Comparison of ENCODE assay signal across 28 mouse cellular contexts in the genomic region with DNA sequence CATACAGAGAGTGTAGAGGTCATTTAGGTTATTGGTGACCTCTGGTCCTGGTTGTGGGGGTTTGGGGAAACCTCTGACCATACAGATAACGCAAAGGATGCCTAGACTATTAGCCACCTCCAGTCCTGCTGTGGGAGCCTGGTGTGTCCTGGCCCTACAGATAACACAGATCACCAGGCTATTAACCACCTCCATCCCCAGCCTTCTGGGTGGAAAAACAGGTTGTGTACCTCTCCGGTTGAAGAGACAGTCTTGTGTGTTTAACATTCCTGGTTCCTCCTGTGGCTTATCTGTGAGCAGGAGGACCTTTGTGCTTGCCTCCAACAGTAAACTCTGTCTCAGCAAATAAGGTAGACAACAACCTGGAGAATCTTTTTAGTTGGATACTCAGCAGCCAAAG. TPM values are rescaled to one million over a fixed set of nuclear protein-coding genes. Genes with fewer than 3 reads are reported as not detected.
DNase-seq lines count a peak whose midpoint lies in the region; ATAC-seq and TF ChIP-seq lines count a peak whose summit lies in the region.
"Had no signal": no experiment of that assay in that cellular context is flagged by ENCODE, and none has a peak within 500 bp of the region (broad histone marks: within the 10 kb centered on the region; RNA-seq: fewer than 3 reads in every experiment).

No protein-coding gene starts in this region.

- H3K9ac ChIP-seq in liver, embryonic 11.5 days (ENCODE audit: low read depth, low read length): peak overlapping the region; percentile 3; the same call in 1 of the 2 replicates
- no peak overlapping the region for H3K9ac ChIP-seq in liver, embryonic 16.5 days (ENCODE audit: low read depth, low read length)
- H3K9ac ChIP-seq in forebrain, embryonic 16.5 days (replicated peaks; ENCODE audit: low read depth, low read length): no peak overlapping the region
- H3K9ac ChIP-seq: embryonic facial prominence, embryonic 12.5 days; forebrain, embryonic 15.5 days; hindbrain, embryonic 14.5 days; limb, embryonic 13.5 days; midbrain, embryonic 15.5 days; neural tube, embryonic 15.5 days; stomach, embryonic 15.5 days had no signal

- H3K27ac ChIP-seq in liver, embryonic 11.5 days (ENCODE audit: low read depth, low read length): peak overlapping the region; percentile 81
- peak overlapping the region; percentile 61; the same call in 1 of the 2 replicates for H3K27ac ChIP-seq in liver, embryonic 16.5 days (ENCODE audit: low read length)
- no peak overlapping the region for H3K27ac ChIP-seq in forebrain, embryonic 16.5 days (ENCODE audit: low read length)
- no peak overlapping the region for H3K27ac ChIP-seq in hindbrain, embryonic 10.5 days
- H3K27ac ChIP-seq: embryonic facial prominence, embryonic 12.5 days; forebrain, embryonic 15.5 days; hindbrain, embryonic 14.5 days; kidney, postnatal 0 days; limb, embryonic 13.5 days; midbrain, embryonic 10.5 days; midbrain, embryonic 15.5 days; neural tube, embryonic 15.5 days; stomach, embryonic 15.5 days had no signal

- H3K4me3 ChIP-seq in G1E (ENCODE audit: low read depth, low read length): peak overlapping the region; percentile 50; the same call in 1 of the 2 replicates
- no peak overlapping the region for H3K4me3 ChIP-seq in liver, embryonic 11.5 days (ENCODE audit: low read depth, low read length)
- no peak overlapping the region for H3K4me3 ChIP-seq in liver, embryonic 16.5 days (ENCODE audit: low read depth, low read length)
- H3K4me3 ChIP-seq in forebrain, embryonic 16.5 days (replicated peaks; ENCODE audit: low read length): no peak overlapping the region
- no peak overlapping the region for H3K4me3 ChIP-seq in hindbrain, embryonic 10.5 days
- H3K4me3 ChIP-seq: embryonic facial prominence, embryonic 12.5 days; forebrain, embryonic 15.5 days; gastrocnemius, adult 2 months; limb, embryonic 13.5 days; midbrain, embryonic 10.5 days; midbrain, embryonic 15.5 days; neural tube, embryonic 15.5 days; stomach, embryonic 15.5 days had no signal

- 21% methylated on average over 2 of the region's 2 CpGs for WGBS in liver, embryonic 11.5 days
- WGBS in liver, embryonic 16.5 days (ENCODE audit: insufficient replicate concordance): 15% methylated on average over 2 of the region's 2 CpGs
- WGBS in forebrain, embryonic 16.5 days: 96% methylated on average over 2 of the region's 2 CpGs
- 78% methylated on average over 2 of the region's 2 CpGs for WGBS in hindbrain, embryonic 10.5 days

- no peaks in the 10 kb centered on the region for H3K27me3 ChIP-seq in G1E (ENCODE audit: insufficient read depth, low read length)
- no peaks in the 10 kb centered on the region for H3K27me3 ChIP-seq in liver, embryonic 11.5 days (replicated peaks; ENCODE audit: control insufficient read depth, insufficient read depth, low read length)
- no peaks in the 10 kb centered on the region for H3K27me3 ChIP-seq in liver, embryonic 16.5 days (ENCODE audit: control insufficient read depth, insufficient read depth, low read depth, low read length)
- H3K27me3 ChIP-seq in forebrain, embryonic 16.5 days (replicated peaks; ENCODE audit: control insufficient read depth, insufficient read depth, low read length): no peaks in the 10 kb centered on the region
- H3K27me3 ChIP-seq in hindbrain, embryonic 10.5 days (ENCODE audit: insufficient read depth, poor library complexity, severe bottlenecking): no peaks in the 10 kb centered on the region
- H3K27me3 ChIP-seq: embryonic facial prominence, embryonic 12.5 days; forebrain, embryonic 15.5 days; limb, embryonic 13.5 days; midbrain, embryonic 15.5 days; neural tube, embryonic 15.5 days; stomach, embryonic 15.5 days had no signal

- no peaks in the 10 kb centered on the region for H3K36me3 ChIP-seq in G1E (replicated peaks)
- no peaks in the 10 kb centered on the region for H3K36me3 ChIP-seq in liver, embryonic 11.5 days (ENCODE audit: control insufficient read depth, insufficient read depth, low read length)
- H3K36me3 ChIP-seq in liver, embryonic 16.5 days (ENCODE audit: control insufficient read depth, insufficient read depth): no peaks in the 10 kb centered on the region
- no peaks in the 10 kb centered on the region for H3K36me3 ChIP-seq in forebrain, embryonic 16.5 days (ENCODE audit: control insufficient read depth, insufficient read depth)
- no peaks in the 10 kb centered on the region for H3K36me3 ChIP-seq in hindbrain, embryonic 10.5 days
- H3K36me3 ChIP-seq: embryonic facial prominence, embryonic 12.5 days; forebrain, embryonic 15.5 days; limb, embryonic 13.5 days; midbrain, embryonic 10.5 days; midbrain, embryonic 15.5 days; neural tube, embryonic 15.5 days; stomach, embryonic 15.5 days had no signal

- peaks cover 89% of the 10 kb centered on the region for H3K4me1 ChIP-seq in G1E (ENCODE audit: insufficient read depth, low read depth, low read length)
- peaks cover 69% of the 10 kb centered on the region for H3K4me1 ChIP-seq in liver, embryonic 11.5 days (replicated peaks; ENCODE audit: control insufficient read depth, insufficient read depth, low read length)
- peaks cover 69% of the 10 kb centered on the region for H3K4me1 ChIP-seq in liver, embryonic 16.5 days (ENCODE audit: control insufficient read depth, low read depth, low read length)
- H3K4me1 ChIP-seq in forebrain, embryonic 16.5 days (replicated peaks; ENCODE audit: control insufficient read depth, insufficient read depth, low read length): no peaks in the 10 kb centered on the region
- peaks cover 12% of the 10 kb centered on the region; the same call in 1 of the 2 replicates for H3K4me1 ChIP-seq in hindbrain, embryonic 10.5 days (replicated peaks)
- H3K4me1 ChIP-seq: embryonic facial prominence, embryonic 12.5 days; forebrain, embryonic 15.5 days; midbrain, embryonic 15.5 days; neural tube, embryonic 15.5 days had no signal

- peak overlapping the region; percentile 23; the same call in 1 of the 2 replicates for H3K4me2 ChIP-seq in liver, embryonic 11.5 days
- no peak overlapping the region for H3K4me2 ChIP-seq in liver, embryonic 16.5 days (ENCODE audit: low read depth, low read length)
- H3K4me2 ChIP-seq in forebrain, embryonic 16.5 days (ENCODE audit: low read length): no peak overlapping the region
- H3K4me2 ChIP-seq: embryonic facial prominence, embryonic 12.5 days; forebrain, embryonic 15.5 days; hindbrain, embryonic 14.5 days; limb, embryonic 13.5 days; midbrain, embryonic 15.5 days; neural tube, embryonic 15.5 days; stomach, embryonic 15.5 days had no signal

- DNase-seq in G1E (ENCODE audit: low spot score): no peak
- peak; percentile 40 for DNase-seq in c-Kit-negative CD71-positive TER-119-positive erythroid progenitor cells, embryonic 14.5 days (ENCODE audit: low read depth, low spot score)
- no peak for DNase-seq in liver, embryonic 11.5 days (ENCODE audit: low spot score)
- no peak for DNase-seq in embryo, embryonic 10 days (ENCODE audit: low spot score)
- no peak for DNase-seq in hindbrain, embryonic 10.5 days (ENCODE audit: low spot score)
- DNase-seq: adrenal gland, postnatal 25 days; cerebellum, adult 2 months; cerebellum, postnatal 25 days; gastrocnemius, adult 2 months; gastrocnemius, postnatal 36 days; heart, postnatal 36 days; kidney, adult 8-10 months; lung, adult 2 months; right cerebral cortex, postnatal 25 days; thymus, adult 18-20 months; thymus, postnatal 25 days had no signal

- no peaks in the 10 kb centered on the region for H3K9me3 ChIP-seq in G1E (replicated peaks)
- H3K9me3 ChIP-seq in liver, embryonic 11.5 days (ENCODE audit: control insufficient read depth, low read length): no peaks in the 10 kb centered on the region
- H3K9me3 ChIP-seq in liver, embryonic 16.5 days (replicated peaks; ENCODE audit: control insufficient read depth, low read length): no peaks in the 10 kb centered on the region
- no peaks in the 10 kb centered on the region for H3K9me3 ChIP-seq in forebrain, embryonic 16.5 days (ENCODE audit: control insufficient read depth, low read length)
- no peaks in the 10 kb centered on the region for H3K9me3 ChIP-seq in hindbrain, embryonic 10.5 days
- H3K9me3 ChIP-seq: embryonic facial prominence, embryonic 12.5 days; forebrain, embryonic 15.5 days; limb, embryonic 13.5 days; midbrain, embryonic 10.5 days; midbrain, embryonic 15.5 days; neural tube, embryonic 15.5 days; stomach, embryonic 15.5 days had no signal

- no peak for TF ChIP-seq CTCF in G1E (IDR thresholded peaks at IDR 0.05; ENCODE audit: low read depth, low read length)

- ATAC-seq in G1E (ENCODE audit: extremely low read depth, insufficient number of reproducible peaks, low FRiP score, poor library complexity, severe bottlenecking): peak; percentile 41
- ATAC-seq in liver, embryonic 11.5 days (replicated peaks; ENCODE audit: low FRiP score): no peak
- no peak for ATAC-seq in liver, embryonic 16.5 days (ENCODE audit: low read depth)
- ATAC-seq in forebrain, embryonic 16.5 days: no peak
- ATAC-seq: CD4-positive, CD25-positive, alpha-beta regulatory T cell, adult 4 months; forebrain, embryonic 15.5 days; midbrain, embryonic 15.5 days had no signal

RNA-seq across cellular contexts. Expression of a gene that starts 27.0 kb away (rescaled TPM):
- 45.3 and 59.2 TPM in 2 replicates for total RNA-seq in G1E (2014; fragmentation: Nextera tagmentation)
- total RNA-seq in G1E (2017): 42.3 and 46.1 TPM in 2 replicates
- 49.7 and 61.2 TPM in 2 replicates for polyA plus RNA-seq in G1E (2012)
- 27.8 and 29.1 TPM in 2 replicates for polyA plus RNA-seq in liver, embryonic 11.5 days (2014; fragmentation: Nextera tagmentation; extraction: Ambion mirVana)
- polyA plus RNA-seq in liver, embryonic 16.5 days (2015; fragmentation: Nextera tagmentation; extraction: Ambion mirVana): 3.5 and 4.3 TPM in 2 replicates
- polyA plus RNA-seq in forebrain, embryonic 16.5 days (2015; fragmentation: Nextera tagmentation; extraction: Ambion mirVana): 11.4 and 12.5 TPM in 2 replicates
- polyA plus RNA-seq in hindbrain, embryonic 10.5 days (2016; fragmentation: Nextera tagmentation; extraction: Ambion mirVana): 16.2 and 19.8 TPM in 2 replicates
- polyA plus RNA-seq: CD4-positive, CD25-positive, alpha-beta regulatory T cell, adult 4 months had no signal

Comparison
In these comparisons a context has a peak if more than half of its experiments do, and no peak if none do; other contexts are left out.
1. H3K27ac ChIP-seq: peak in liver, embryonic 11.5 days (single experiment) and liver, embryonic 16.5 days (single experiment); none in forebrain, embryonic 16.5 days (single experiment) and hindbrain, embryonic 10.5 days (single experiment).